Mouse (Mus musculus): ENCODE results near the gene Gm12216. TPM values are rescaled to one million over a fixed set of nuclear protein-coding genes. Genes with fewer than 3 reads are reported as not detected.
"Not testable (repeated sequence)": the region's sequence is repeated elsewhere in the genome, so short reads cannot be mapped to it uniquely, and the experiment has no call there.

Gene Gm12216
- polyA plus RNA-seq, 1 experiment from 2014 or later: 0.31 TPM

DNA sequence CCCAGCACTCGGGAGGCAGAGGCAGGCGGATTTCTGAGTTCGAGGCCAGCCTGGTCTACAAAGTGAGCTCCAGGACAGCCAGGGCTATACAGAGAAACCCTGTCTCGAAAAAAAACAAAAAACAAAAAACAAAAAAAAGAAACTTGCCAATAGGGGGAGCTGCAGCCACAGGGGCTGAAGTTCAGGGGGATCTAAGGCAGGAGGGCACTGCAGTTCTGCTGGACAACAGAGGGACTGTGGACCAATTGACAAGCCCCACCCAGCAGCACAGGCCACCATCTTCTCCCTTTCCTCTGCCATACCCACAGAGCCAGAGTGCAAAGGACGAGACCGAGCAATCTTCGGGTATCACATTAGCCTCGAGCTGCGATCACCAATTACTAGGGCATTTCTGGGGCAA is 101.0 kb downstream of the Gm12216 start:
- H3K9ac ChIP-seq; ATAC-seq (ENCODE audit: low FRiP score); H3K36me3 ChIP-seq; H3K4me2 ChIP-seq; H3K9me3 ChIP-seq; H3K4me3 ChIP-seq; H3K27ac ChIP-seq: not testable (repeated sequence)
- H3K27me3 ChIP-seq: peaks cover 47% of the 10 kb centered on the region
- H3K4me1 ChIP-seq (replicated peaks): peaks cover 27% of the 10 kb centered on the region
- WGBS: 79% methylated on average over 9 of the region's 9 CpGs

DNA sequence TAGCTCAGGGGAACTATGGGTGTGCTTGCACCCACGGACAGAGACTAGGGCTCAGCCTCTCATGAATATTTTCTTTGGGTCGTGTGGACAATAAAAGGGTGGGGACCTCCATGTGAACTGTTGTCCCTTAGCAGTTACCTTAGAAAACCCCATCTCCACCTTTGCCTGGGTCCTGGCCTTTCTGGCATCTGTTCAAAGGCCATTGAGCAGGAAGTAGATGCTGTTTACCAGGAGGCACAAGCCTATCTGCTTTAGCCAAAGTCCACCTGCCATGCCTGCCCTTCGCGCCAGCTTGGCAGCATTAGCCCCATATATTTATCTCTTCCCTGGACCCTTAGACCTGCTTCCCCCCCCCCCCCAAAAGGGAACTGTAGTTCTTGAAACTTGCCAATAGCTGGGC is 101.4 kb downstream of the Gm12216 start:
- Histone ChIP-seq H3K27me3 (peaks cover 43% of the 10 kb centered on the region), H3K4me2 (no peak overlapping the region), H3K9ac (no peak overlapping the region), H3K36me3 (no peaks in the 10 kb centered on the region), H3K4me1 (replicated peaks) (peaks cover 23% of the 10 kb centered on the region), H3K27ac (no peak overlapping the region), H3K9me3 (no peaks in the 10 kb centered on the region), H3K4me3 (no peak overlapping the region)
- WGBS: 89% methylated on average over 4 of the region's 4 CpGs
- no peak for ATAC-seq (ENCODE audit: low FRiP score)

DNA sequence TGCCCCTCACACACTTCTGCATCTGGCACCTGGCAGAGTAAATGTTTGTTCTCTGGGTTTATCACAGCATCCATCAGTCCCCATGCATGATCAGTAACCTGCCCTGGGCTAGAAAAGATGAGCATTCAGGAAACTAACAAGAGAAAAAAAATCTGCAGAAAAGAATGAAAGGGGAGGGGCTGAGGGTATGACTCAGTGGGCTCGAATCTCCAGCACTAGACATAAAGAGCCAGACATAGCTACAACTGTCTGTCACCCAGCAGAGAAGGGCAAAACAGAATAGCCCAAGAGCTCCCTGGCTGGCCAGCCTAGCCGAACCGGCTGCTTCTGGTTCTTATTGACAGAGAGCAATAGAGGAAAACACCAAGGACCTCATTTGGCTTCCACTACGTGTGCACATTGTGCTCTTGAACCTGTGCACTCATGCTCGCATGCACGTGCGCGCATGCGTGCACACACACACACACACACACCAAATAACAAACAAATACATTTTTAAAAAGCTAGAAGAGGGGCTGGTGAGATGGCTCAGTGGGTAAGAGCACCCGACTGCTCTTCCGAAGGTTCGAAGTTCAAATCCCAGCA is 104.0 kb downstream of the Gm12216 start:
- ATAC-seq (ENCODE audit: low FRiP score): no peak
- Histone ChIP-seq H3K9ac (no peak overlapping the region), H3K36me3 (no peaks in the 10 kb centered on the region), H3K4me1 (replicated peaks) (peaks cover 13% of the 10 kb centered on the region), H3K4me3 (no peak overlapping the region), H3K4me2 (no peak overlapping the region), H3K27ac (no peak overlapping the region), H3K9me3 (no peaks in the 10 kb centered on the region), H3K27me3 (peaks cover 18% of the 10 kb centered on the region)
- WGBS: 78% methylated on average over 12 of the region's 12 CpGs

DNA sequence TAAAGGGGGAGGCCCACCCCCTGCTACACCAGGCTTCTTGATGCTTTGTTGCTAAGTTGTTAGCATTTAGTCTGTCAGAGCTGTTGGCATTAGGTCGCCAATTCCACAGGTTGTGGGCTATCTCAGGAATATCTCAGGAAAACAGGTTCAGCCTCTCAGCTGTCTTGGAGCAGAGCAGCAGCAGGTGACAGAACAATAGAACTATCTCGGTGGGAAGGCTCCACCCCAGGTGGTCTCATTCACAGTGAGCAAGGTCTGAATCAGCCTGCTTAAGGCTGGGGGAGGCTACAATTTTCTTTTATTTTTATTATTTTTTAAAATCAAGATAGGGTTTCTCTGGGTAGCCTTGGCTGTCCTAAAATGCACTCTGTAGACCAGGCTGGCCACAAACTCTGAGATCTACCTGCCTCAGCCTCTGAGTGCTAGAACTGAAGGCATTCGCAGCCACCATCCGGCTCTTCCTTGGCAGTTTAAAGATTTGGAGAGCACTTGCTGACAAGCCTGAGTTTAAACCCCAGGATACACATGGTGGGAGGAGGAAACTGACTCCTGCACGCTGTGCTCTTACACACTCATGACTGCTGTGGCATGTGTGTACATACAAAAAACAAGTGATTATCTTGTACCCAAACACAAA is 109.2 kb downstream of the Gm12216 start:
- Histone ChIP-seq H3K4me2 (no peak overlapping the region), H3K9ac (no peak overlapping the region), H3K9me3 (no peaks in the 10 kb centered on the region), H3K27ac (no peak overlapping the region), H3K4me1 (replicated peaks) (no peaks in the 10 kb centered on the region), H3K27me3 (no peaks in the 10 kb centered on the region), H3K36me3 (no peaks in the 10 kb centered on the region), H3K4me3 (no peak overlapping the region)
- WGBS: 50% methylated on average over 5 of the region's 5 CpGs
- ATAC-seq (ENCODE audit: low FRiP score): no peak

DNA sequence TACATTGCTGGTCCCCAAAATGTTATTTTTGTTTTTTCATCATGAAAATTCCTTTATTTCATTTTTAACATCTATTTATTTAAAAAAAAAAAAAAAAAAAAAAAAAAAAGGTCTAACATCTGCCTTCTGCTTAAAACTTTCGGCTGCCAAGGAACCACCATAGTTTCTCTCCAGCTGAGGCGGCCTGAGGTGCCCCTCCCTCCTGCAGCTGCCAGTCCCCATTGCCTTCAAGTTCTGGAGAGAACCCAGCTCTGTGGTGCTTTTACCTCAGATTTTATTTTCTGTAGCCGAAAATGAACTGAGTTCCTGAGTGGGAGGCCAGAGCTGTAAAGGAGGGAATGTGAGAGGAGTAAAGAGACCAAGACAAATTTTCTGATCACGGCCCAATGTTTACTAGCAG is 109.8 kb downstream of the Gm12216 start:
- Histone ChIP-seq H3K4me2 (no peak overlapping the region), H3K4me1 (replicated peaks) (no peaks in the 10 kb centered on the region), H3K4me3 (no peak overlapping the region), H3K9me3 (no peaks in the 10 kb centered on the region), H3K27me3 (no peaks in the 10 kb centered on the region), H3K27ac (no peak overlapping the region), H3K9ac (no peak overlapping the region), H3K36me3 (no peaks in the 10 kb centered on the region)
- WGBS: 73% methylated on average over 4 of the region's 4 CpGs
- ATAC-seq (ENCODE audit: low FRiP score): no peak

DNA sequence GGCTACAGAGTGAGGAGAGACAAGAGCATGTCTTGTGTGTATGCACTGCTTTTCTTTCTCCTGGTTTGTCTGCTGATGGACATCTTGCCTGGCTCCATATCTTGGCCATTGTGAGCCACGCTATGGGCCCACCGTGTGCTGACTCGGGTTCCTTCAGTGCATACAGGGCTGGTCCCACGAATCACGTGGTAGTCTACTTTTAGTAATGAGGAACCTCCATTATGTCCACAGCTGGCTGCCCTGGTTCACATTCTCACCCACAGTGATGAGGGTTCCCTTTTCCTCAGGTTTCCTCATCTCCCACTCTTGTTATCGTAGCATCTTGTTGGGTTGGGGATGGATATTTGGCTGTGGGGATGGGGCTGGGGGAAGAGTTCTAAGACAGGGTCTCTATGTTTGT is 110.4 kb downstream of the Gm12216 start:
- no peak for ATAC-seq (ENCODE audit: low FRiP score)
- H3K4me2 ChIP-seq: no peak overlapping the region
- no peaks in the 10 kb centered on the region for H3K36me3 ChIP-seq
- no peaks in the 10 kb centered on the region for H3K27me3 ChIP-seq
- no peak overlapping the region for H3K9ac ChIP-seq
- H3K4me3 ChIP-seq: no peak overlapping the region
- H3K4me1 ChIP-seq (replicated peaks): no peaks in the 10 kb centered on the region
- H3K9me3 ChIP-seq: no peaks in the 10 kb centered on the region
- no peak overlapping the region for H3K27ac ChIP-seq
- WGBS: 92% methylated on average over 6 of the region's 6 CpGs

DNA sequence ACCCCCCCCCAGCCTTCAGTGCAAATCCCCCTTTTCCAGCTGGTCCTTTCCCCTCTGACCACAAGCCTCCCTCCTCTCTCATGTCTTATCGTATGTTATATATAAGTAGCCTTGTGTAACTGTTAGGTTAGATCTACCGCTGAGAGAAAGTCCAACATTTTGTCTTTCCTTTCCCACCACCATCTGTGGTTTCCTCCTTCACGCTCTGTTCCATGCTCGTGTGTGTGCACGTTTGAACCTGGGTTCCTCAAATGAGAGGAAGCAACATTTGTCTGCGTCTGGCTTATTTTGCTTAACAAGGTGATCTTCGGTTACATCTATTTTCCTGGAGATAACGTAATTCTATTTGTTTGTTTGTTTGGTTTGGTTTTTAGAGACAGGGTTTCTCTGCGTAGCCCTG is 111.1 kb downstream of the Gm12216 start:
- Histone ChIP-seq H3K9me3 (no peaks in the 10 kb centered on the region), H3K36me3 (no peaks in the 10 kb centered on the region), H3K9ac (no peak overlapping the region), H3K4me3 (no peak overlapping the region), H3K4me2 (no peak overlapping the region), H3K4me1 (replicated peaks) (no peaks in the 10 kb centered on the region), H3K27me3 (no peaks in the 10 kb centered on the region), H3K27ac (no peak overlapping the region)
- no peak for ATAC-seq (ENCODE audit: low FRiP score)
- WGBS: 93% methylated on average over 9 of the region's 9 CpGs

DNA sequence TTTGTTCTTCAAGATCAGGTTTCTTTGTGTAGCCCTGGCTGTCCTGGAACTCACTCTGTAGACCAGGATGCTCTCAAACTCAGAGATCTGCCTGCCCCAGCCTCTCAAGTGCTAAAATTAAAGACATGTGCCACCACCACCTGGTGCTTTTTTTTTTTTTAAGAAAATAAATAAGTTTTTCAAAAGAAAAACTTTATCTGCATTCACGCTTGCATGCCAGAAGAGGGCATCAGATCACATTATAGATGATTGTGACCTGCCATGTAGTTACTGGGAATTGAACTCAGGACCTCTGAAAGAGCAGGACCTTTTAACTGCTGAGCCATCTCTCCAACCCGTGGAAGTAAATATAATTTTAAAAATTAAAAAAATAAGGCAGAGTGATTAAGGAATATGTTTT is 113.8 kb downstream of the Gm12216 start:
- H3K36me3 ChIP-seq: no peaks in the 10 kb centered on the region
- H3K9me3 ChIP-seq: no peaks in the 10 kb centered on the region
- H3K4me3 ChIP-seq: no peak overlapping the region
- H3K9ac ChIP-seq: no peak overlapping the region
- H3K4me2 ChIP-seq: no peak overlapping the region
- no peaks in the 10 kb centered on the region for H3K4me1 ChIP-seq (replicated peaks)
- WGBS: 89% methylated on average over 2 of the region's 2 CpGs
- no peak overlapping the region for H3K27ac ChIP-seq
- no peaks in the 10 kb centered on the region for H3K27me3 ChIP-seq
- ATAC-seq (ENCODE audit: low FRiP score): no peak

DNA sequence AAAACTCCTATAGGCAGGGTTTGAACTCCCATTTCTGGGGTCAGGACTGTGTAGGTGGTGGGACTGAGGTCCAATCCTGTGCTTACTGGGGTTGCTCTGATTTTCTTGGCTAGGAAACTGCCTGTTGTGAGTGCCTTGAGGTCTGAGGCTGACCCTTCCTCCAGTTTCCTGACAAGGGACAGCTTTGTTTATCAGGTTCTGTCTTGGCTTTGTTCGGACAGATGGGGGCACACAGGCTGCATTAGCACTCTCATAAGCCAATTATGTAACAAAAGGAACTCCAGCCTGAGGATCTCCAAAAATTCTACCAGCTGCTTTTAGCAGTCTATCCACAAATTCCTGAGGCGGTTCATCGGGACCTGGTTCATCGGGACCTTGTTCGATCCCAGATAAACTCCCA is 116.7 kb downstream of the Gm12216 start:
- H3K27me3 ChIP-seq: no peaks in the 10 kb centered on the region
- no peak overlapping the region for H3K4me2 ChIP-seq
- H3K4me3 ChIP-seq: no peak overlapping the region
- H3K27ac ChIP-seq: no peak overlapping the region
- 25% methylated on average over 5 of the region's 5 CpGs for WGBS
- H3K36me3 ChIP-seq: no peaks in the 10 kb centered on the region
- ATAC-seq (ENCODE audit: low FRiP score): no peak
- H3K4me1 ChIP-seq (replicated peaks): no peaks in the 10 kb centered on the region
- no peaks in the 10 kb centered on the region for H3K9me3 ChIP-seq
- no peak overlapping the region for H3K9ac ChIP-seq

DNA sequence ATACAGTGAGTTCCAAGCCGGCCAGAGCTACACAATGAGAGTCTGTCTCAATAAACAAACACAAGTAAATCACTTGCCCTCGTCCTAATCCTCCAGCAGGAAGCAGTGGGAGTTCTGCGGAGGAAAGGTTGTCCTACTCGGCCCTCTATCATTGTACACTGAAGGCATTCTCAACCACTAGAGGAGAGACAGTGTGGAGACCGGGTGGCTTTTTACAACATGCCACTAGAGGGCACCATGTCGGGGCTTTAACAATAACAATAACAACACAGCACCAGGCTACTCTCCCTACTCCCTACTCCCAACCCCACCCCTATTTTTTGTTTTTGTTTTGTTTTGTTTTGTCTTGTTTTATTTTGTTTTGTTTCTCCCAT is 121.5 kb downstream of the Gm12216 start:
- H3K4me3 ChIP-seq: no peak overlapping the region
- H3K36me3 ChIP-seq: no peaks in the 10 kb centered on the region
- no peaks in the 10 kb centered on the region for H3K9me3 ChIP-seq
- H3K27me3 ChIP-seq: no peaks in the 10 kb centered on the region
- H3K9ac ChIP-seq: no peak overlapping the region
- H3K4me2 ChIP-seq: no peak overlapping the region
- WGBS: 54% methylated on average over 6 of the region's 6 CpGs
- no peak overlapping the region for H3K27ac ChIP-seq
- H3K4me1 ChIP-seq (replicated peaks): no peaks in the 10 kb centered on the region
- ATAC-seq (ENCODE audit: low FRiP score): no peak

DNA sequence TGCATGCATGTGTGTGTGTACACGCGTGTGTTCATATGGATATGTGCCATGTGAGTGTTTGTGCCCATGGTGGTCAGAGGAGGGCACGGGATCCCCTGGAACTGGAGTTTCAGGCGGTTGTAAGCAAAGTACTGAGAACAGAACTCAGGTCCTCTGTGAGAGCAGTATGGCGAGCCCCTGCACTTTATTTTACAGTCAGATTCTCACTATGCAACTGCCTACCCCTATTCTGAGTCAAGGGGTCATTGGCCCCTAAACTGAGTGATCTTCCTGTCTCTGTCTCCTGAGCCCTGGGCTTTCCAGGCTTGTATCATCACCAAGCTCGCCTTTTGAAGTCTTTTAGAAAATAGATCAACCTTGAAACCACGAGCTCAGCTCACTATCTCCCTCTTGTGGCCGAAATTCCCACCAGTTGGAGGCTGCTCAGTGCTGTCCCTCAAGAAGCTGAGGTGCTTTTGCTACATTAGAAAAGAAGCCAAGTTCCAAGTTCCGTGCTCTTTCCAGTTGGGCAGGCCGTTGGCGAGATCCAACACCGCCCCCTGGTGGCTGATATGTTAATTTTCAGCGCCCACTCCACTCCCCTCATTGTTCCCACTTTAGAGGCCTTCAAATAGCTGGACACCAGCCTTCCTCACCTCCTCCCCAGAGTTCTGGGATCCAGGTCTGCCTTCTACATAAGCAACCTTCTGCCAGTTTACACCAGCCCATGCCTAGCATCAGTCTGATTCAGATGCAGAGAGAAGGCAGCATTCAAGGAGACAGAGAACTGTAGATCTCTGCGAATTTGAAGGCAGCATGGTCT is 122.1 kb downstream of the Gm12216 start:
- no peaks in the 10 kb centered on the region for H3K36me3 ChIP-seq
- ATAC-seq (ENCODE audit: low FRiP score): no peak; the same call in 1 of the 2 replicates
- no peaks in the 10 kb centered on the region for H3K27me3 ChIP-seq
- H3K4me1 ChIP-seq (replicated peaks): no peaks in the 10 kb centered on the region
- H3K9ac ChIP-seq: no peak overlapping the region
- no peak overlapping the region for H3K4me2 ChIP-seq
- no peak overlapping the region for H3K27ac ChIP-seq
- H3K4me3 ChIP-seq: no peak overlapping the region
- WGBS: 51% methylated on average over 14 of the region's 14 CpGs
- no peaks in the 10 kb centered on the region for H3K9me3 ChIP-seq

DNA sequence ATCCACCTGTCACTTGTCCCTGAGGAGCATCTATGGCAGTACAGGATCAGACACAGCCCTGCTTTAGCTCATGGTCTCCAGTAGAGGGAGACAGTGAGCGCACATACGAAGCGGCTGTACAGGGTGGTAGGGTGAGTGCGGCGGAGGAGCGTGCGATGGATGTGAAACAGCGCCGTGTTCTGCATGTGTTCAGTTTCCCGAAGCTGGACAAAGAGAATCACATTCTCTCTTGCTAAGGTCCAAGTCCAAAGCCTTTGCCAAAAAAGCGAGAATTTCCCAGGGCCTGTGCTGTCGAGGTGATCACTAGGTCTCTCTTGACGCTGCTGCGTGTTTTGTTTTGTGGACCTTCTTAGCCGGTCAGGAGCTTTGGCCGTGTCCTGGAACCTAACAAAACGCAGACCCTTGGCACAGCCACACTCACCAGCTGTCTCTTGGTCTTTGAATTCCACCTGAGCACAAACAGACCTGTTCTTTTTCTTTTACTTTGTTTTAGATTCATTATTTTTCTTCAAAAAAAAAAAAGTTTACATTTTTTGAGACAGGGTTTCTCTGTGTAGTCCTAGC is 123.3 kb downstream of the Gm12216 start:
- Histone ChIP-seq H3K4me2 (peak overlapping the region; percentile 48), H3K27me3 (no peaks in the 10 kb centered on the region), H3K4me3 (peak overlapping the region; percentile 22), H3K9me3 (no peaks in the 10 kb centered on the region), H3K36me3 (no peaks in the 10 kb centered on the region), H3K4me1 (replicated peaks) (no peaks in the 10 kb centered on the region), H3K9ac (no peak overlapping the region), H3K27ac (no peak overlapping the region)
- WGBS: 23% methylated on average over 17 of the region's 17 CpGs
- peak; percentile 79 for ATAC-seq (ENCODE audit: low FRiP score)
